Mouse (Mus musculus): ENCODE results near the gene Ndufs2. TPM values are rescaled to one million over a fixed set of nuclear protein-coding genes. Genes with fewer than 3 reads are reported as not detected.

The Ndufs2 gene
- polyA plus RNA-seq, 1 experiment from 2014 or later: 263 TPM

- H3K9me3 ChIP-seq (ENCODE audit: control insufficient read depth, low read length): no peaks in the 10 kb centered on the region
- H3K27me3 ChIP-seq (ENCODE audit: control insufficient read depth, insufficient read depth, low read length): no peaks in the 10 kb centered on the region
- H3K36me3 ChIP-seq (ENCODE audit: control insufficient read depth, insufficient read depth, low read length): 0 out of 2 replicates have a peak, but pooled peaks cover 2% of the 10 kb centered on the region
- H3K27ac ChIP-seq (ENCODE audit: low read depth, low read length): peak within 1 kb of the TSS; percentile 96
- peak within 1 kb of the TSS; percentile 69 for H3K4me2 ChIP-seq (replicated peaks; ENCODE audit: low read depth, low read length)
- peak within 1 kb of the TSS; percentile 99 for H3K9ac ChIP-seq (ENCODE audit: low read depth, low read length)
- ATAC-seq (ENCODE audit: low FRiP score): peak; percentile 96
- WGBS: under 1% methylated on average over 45 of the region's 49 CpGs
- peak within 1 kb of the TSS; percentile 94 for H3K4me3 ChIP-seq (ENCODE audit: low read depth, low read length)
- peaks cover 3% of the 10 kb centered on the region; the same call in 1 of the 2 replicates for H3K4me1 ChIP-seq (replicated peaks; ENCODE audit: control insufficient read depth, insufficient read depth, low read length)
- peak; percentile 94 for DNase-seq (ENCODE audit: low spot score)
Observed at GRCm38 (mm10) chr1:171287136-171288081, 36.2 kb upstream of the Ndufs2 start, which contains the start of gene Usp21. TSS of gene Usp21 (minus strand) at chr1:171287991.

- H3K9ac ChIP-seq (ENCODE audit: low read depth, low read length): no peak overlapping the region
- 91% methylated on average over 19 of the region's 19 CpGs for WGBS
Observed at GRCm38 (mm10) chr1:171286517-171286916, 35.3 kb upstream of the Ndufs2 start.

DNA sequence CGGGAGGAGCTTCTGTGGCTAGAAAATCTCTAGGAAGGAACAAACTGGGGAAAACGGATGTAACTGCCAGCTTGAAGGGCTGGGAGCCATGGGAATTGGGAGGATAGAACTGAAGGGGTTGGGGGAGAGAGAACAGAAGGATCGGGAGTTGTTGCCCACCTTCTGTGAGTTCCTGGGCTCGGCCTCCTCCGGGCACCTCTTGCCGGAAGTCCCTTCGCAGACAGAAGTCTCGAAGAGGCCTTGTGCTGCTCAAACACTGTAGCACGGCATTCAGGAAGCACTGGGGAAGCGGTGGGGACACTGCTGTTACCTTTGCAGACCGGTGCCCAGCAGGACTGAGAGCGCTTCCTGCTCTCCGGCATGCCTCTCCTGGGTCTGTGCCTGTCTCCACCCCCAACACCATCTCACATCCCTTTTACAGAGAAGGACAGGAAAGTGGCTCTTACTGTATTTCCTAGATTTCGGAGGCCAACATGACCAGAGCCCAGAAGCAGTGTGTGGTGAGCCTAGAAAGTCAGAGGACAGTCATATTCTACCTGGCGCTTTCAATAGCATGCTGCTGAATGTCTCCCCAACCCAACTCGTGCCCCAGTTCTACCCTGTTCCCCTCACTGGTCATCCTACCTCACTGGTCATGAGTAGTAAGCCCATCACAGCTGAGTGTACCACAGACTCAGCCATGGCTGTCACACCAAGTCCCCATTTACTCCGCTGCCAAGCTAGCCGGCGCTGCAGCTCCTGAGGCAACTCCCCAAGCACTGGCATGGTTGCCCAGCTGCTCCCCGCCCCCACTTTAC, 34.1 kb upstream of the Ndufs2 start:
- peaks cover 3% of the 10 kb centered on the region for H3K4me1 ChIP-seq (replicated peaks; ENCODE audit: control insufficient read depth, insufficient read depth, low read length)

More at GRCm38 (mm10) chr1:171286517-171286916, 35.3 kb upstream of the Ndufs2 start:
- peak overlapping the region; percentile 94 for H3K4me3 ChIP-seq (ENCODE audit: low read depth, low read length)
- 0 out of 2 replicates have a peak, but pooled peaks cover 2% of the 10 kb centered on the region for H3K36me3 ChIP-seq (ENCODE audit: control insufficient read depth, insufficient read depth, low read length)
- no peaks in the 10 kb centered on the region for H3K27me3 ChIP-seq (ENCODE audit: control insufficient read depth, insufficient read depth, low read length)
- H3K27ac ChIP-seq (ENCODE audit: low read depth, low read length): no peak overlapping the region
- no peaks in the 10 kb centered on the region for H3K9me3 ChIP-seq (ENCODE audit: control insufficient read depth, low read length)
- peaks cover 3% of the 10 kb centered on the region; the same call in 1 of the 2 replicates for H3K4me1 ChIP-seq (replicated peaks; ENCODE audit: control insufficient read depth, insufficient read depth, low read length)
- DNase-seq (ENCODE audit: low spot score) (no peak), ATAC-seq (ENCODE audit: low FRiP score) (no peak)
- H3K4me2 ChIP-seq (replicated peaks; ENCODE audit: low read depth, low read length): no peak overlapping the region

GRCm38 (mm10) chr1:171284491-171284890, 33.3 kb upstream of the Ndufs2 start:
- Histone ChIP-seq H3K36me3 (ENCODE audit: control insufficient read depth, insufficient read depth, low read length) (0 out of 2 replicates have a peak, but pooled peaks cover 2% of the 10 kb centered on the region), H3K4me2 (replicated peaks; ENCODE audit: low read depth, low read length) (no peak overlapping the region), H3K27ac (ENCODE audit: low read depth, low read length) (no peak overlapping the region), H3K9ac (ENCODE audit: low read depth, low read length) (no peak overlapping the region), H3K9me3 (ENCODE audit: control insufficient read depth, low read length) (no peaks in the 10 kb centered on the region), H3K4me3 (ENCODE audit: low read depth, low read length) (no peak overlapping the region), H3K27me3 (ENCODE audit: control insufficient read depth, insufficient read depth, low read length) (no peaks in the 10 kb centered on the region), H3K4me1 (replicated peaks; ENCODE audit: control insufficient read depth, insufficient read depth, low read length) (peaks cover 9% of the 10 kb centered on the region)
- WGBS: 92% methylated on average over 15 of the region's 15 CpGs
- no peak for ATAC-seq (ENCODE audit: low FRiP score)
- DNase-seq (ENCODE audit: low spot score): no peak

More for the DNA sequence above, 34.1 kb upstream of the Ndufs2 start:
- Histone ChIP-seq H3K4me2 (replicated peaks; ENCODE audit: low read depth, low read length) (no peak overlapping the region), H3K27me3 (ENCODE audit: control insufficient read depth, insufficient read depth, low read length) (no peaks in the 10 kb centered on the region), H3K27ac (ENCODE audit: low read depth, low read length) (no peak overlapping the region), H3K4me3 (ENCODE audit: low read depth, low read length) (no peak overlapping the region), H3K36me3 (ENCODE audit: control insufficient read depth, insufficient read depth, low read length) (0 out of 2 replicates have a peak, but pooled peaks cover 2% of the 10 kb centered on the region), H3K9ac (ENCODE audit: low read depth, low read length) (no peak overlapping the region), H3K9me3 (ENCODE audit: control insufficient read depth, low read length) (no peaks in the 10 kb centered on the region)
- ATAC-seq (ENCODE audit: low FRiP score) (no peak), DNase-seq (ENCODE audit: low spot score) (no peak)
- 92% methylated on average over 20 of the region's 20 CpGs for WGBS

DNA sequence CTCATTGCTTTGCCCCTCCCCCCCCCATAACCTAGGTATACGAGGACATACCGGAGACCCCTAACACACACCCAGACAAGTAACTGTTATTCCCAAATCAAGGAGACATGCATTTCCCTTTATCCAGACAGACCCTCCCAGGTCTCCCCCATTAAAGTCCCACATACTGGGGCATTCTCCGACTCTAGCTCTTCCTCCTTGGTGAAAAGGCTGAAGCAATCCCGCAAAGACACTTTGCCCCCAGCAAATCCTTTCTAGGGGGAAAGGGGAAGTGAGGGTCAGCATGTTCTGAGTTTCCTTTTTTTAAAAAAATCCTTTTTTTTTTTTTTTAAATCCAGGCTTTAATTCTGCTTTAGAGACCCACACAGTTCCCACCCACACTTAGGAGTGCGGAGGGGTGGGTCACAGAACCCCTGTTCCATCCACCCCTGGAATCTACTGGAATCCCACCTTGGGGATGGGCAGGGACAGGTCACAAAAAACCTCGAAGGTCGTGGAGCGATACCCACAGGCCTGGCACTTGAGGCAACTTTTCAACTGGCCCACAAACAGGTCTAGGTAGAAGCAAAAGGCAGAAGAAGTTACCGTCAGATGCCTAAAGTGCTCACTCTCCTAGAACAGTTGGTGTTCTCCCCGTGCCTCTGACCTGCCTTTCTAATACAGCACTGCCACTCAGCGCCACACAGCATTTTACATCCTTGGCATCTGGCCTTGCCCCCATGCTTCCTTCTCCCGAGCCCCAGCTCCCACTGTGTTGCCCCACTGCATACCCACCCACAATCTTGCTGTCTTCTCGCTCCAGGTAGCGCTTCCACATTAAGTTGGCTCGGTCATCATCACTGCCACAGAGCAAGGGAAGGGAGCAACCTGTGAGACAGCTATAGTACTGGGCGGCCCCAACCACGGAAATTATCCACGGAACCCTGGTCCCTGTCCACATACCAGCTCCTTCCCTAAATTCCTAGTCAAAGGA, 32.3 kb upstream of the Ndufs2 start:
- no peak overlapping the region for H3K4me3 ChIP-seq (ENCODE audit: low read depth, low read length)
- ATAC-seq (ENCODE audit: low FRiP score) (no peak), DNase-seq (ENCODE audit: low spot score) (no peak)
- H3K9ac ChIP-seq (ENCODE audit: low read depth, low read length): no peak overlapping the region
- H3K4me1 ChIP-seq (replicated peaks; ENCODE audit: control insufficient read depth, insufficient read depth, low read length): peaks cover 9% of the 10 kb centered on the region
- no peaks in the 10 kb centered on the region for H3K27me3 ChIP-seq (ENCODE audit: control insufficient read depth, insufficient read depth, low read length)
- H3K36me3 ChIP-seq (ENCODE audit: control insufficient read depth, insufficient read depth, low read length): 0 out of 2 replicates have a peak, but pooled peaks cover 2% of the 10 kb centered on the region
- WGBS: 92% methylated on average over 18 of the region's 18 CpGs
- H3K4me2 ChIP-seq (replicated peaks; ENCODE audit: low read depth, low read length): no peak overlapping the region
- H3K27ac ChIP-seq (ENCODE audit: low read depth, low read length): no peak overlapping the region
- H3K9me3 ChIP-seq (ENCODE audit: control insufficient read depth, low read length): no peaks in the 10 kb centered on the region

DNA sequence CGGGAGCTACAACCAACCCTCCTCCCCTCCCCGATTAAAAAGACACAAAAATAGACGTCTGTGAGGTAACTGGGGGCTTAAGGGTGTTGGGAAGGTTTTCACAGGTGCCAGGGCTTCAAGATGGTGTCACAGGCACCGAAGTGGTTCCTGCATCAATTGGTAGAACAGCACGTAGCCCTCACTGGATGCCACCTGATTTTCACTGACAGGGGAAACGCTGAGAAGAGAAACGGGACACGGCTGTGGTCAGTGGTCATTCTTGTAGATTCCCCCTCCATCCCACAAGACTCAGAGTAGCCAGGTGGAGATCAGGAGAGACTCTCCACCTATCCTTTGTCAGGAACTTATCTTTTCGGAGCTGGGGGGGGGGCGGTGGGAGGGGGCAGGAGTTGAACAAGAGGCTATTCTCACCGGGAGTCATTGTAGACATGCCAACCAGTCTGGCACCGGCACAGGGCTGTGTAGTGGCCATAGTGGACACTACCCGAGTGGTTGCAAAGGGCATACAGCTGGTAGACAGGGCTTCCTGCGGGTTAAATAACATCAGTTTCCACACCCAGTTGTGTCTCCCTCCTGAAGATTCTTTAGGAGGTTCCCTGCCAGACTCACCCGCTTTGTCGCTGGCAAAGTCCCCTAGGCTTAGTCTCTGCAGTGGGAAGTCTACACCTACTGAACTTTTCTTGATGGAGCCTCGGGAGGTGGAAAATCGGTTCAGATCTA, 31.1 kb upstream of the Ndufs2 start:
- H3K4me3 ChIP-seq (ENCODE audit: low read depth, low read length): no peak overlapping the region
- ATAC-seq (ENCODE audit: low FRiP score) (no peak), DNase-seq (ENCODE audit: low spot score) (no peak)
- H3K4me2 ChIP-seq (replicated peaks; ENCODE audit: low read depth, low read length): no peak overlapping the region
- no peaks in the 10 kb centered on the region for H3K9me3 ChIP-seq (ENCODE audit: control insufficient read depth, low read length)
- no peaks in the 10 kb centered on the region for H3K27me3 ChIP-seq (ENCODE audit: control insufficient read depth, insufficient read depth, low read length)
- peaks cover 9% of the 10 kb centered on the region for H3K4me1 ChIP-seq (replicated peaks; ENCODE audit: control insufficient read depth, insufficient read depth, low read length)
- H3K27ac ChIP-seq (ENCODE audit: low read depth, low read length): no peak overlapping the region
- H3K36me3 ChIP-seq (ENCODE audit: control insufficient read depth, insufficient read depth, low read length): peaks cover 8% of the 10 kb centered on the region; the same call in 1 of the 2 replicates
- WGBS: 83% methylated on average over 18 of the region's 18 CpGs
- no peak overlapping the region for H3K9ac ChIP-seq (ENCODE audit: low read depth, low read length)

DNA sequence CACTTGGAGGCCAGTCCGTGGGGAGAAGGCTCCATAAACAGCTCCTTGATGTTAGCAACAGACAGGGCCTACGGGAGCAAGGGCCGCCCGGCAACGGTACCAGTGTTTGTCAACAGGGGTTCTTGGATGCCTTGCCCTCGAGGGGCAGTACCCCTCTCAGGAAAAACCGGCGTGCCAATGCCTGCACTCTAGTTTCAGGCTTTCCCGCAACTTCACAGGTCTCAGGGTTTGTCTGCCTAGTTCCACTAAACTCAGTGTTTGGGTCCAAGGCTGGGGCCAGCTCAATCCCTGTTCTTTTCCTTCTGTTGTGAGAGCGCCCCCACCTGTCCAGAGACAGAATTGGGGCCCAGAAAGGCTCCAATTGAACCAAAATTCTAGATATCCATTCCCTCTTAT, 30.3 kb upstream of the Ndufs2 start:
- peak; percentile 86 for DNase-seq (ENCODE audit: low spot score)
- under 1% methylated on average over 10 of the region's 10 CpGs for WGBS
- Histone ChIP-seq H3K36me3 (ENCODE audit: control insufficient read depth, insufficient read depth, low read length) (peaks cover 8% of the 10 kb centered on the region; the same call in 1 of the 2 replicates), H3K9ac (ENCODE audit: low read depth, low read length) (peak overlapping the region; percentile 50), H3K4me1 (replicated peaks; ENCODE audit: control insufficient read depth, insufficient read depth, low read length) (peaks cover 9% of the 10 kb centered on the region), H3K27me3 (ENCODE audit: control insufficient read depth, insufficient read depth, low read length) (no peaks in the 10 kb centered on the region), H3K4me3 (ENCODE audit: low read depth, low read length) (peak overlapping the region; percentile 66), H3K27ac (ENCODE audit: low read depth, low read length) (peak overlapping the region; percentile 58), H3K4me2 (replicated peaks; ENCODE audit: low read depth, low read length) (peak overlapping the region; percentile 66), H3K9me3 (ENCODE audit: control insufficient read depth, low read length) (no peaks in the 10 kb centered on the region)
- ATAC-seq (ENCODE audit: low FRiP score): peak; percentile 62
